8 mouse cellular contexts compared by ENCODE assay signal in genomic region chr9:29409216-29409907, GRCm38 (mm10).
DNase-seq lines count a peak whose midpoint lies in the region; TF ChIP-seq lines count a peak whose summit lies in the region.

No protein-coding gene starts in this region.

- H3K4me3 ChIP-seq in layer of hippocampus, adult 2 months, result no peak overlapping the region
- no peak overlapping the region for H3K4me3 ChIP-seq in lung, adult 2 months (replicated peaks; ENCODE audit: extremely low read depth, low read depth, low read length)

- no peak for TF ChIP-seq POLR2A in lung, adult 2 months (IDR thresholded peaks at IDR 0.05; ENCODE audit: borderline replicate concordance, extremely low read depth, low read depth, low read length)

- H3K4me1 ChIP-seq in lung, adult 2 months (ENCODE audit: control insufficient read depth, insufficient read depth, low read length), result no peaks in the 10 kb centered on the region

- H3K27ac ChIP-seq in layer of hippocampus, adult 2 months, result no peak overlapping the region

- peak; percentile 99 for TF ChIP-seq CTCF in layer of hippocampus, adult 2 months (conservative IDR thresholded peaks at IDR 0.05)
- TF ChIP-seq CTCF in lung, adult 2 months (IDR thresholded peaks at IDR 0.05; ENCODE audit: insufficient read depth, low read length), result peak; percentile 82

- intact Hi-C loops in heart, postnatal 14 days (cut with DNase I), result loop anchor here (2.0 to 10.0 kb wide), 3 partner anchors 175 to 1147 kb away; no protein-coding TSS in a partner anchor

- DNase-seq in layer of hippocampus, adult 2 months (ENCODE audit: low spot score in 2 of 2), result peak in 1 of 2 experiments; percentile 72
- DNase-seq in layer of hippocampus, adult 9-10 months (ENCODE audit: low spot score), result no peak
- peak; percentile 39 for DNase-seq in R1 (ENCODE audit: low read depth, low spot score)
- peak; percentile 83 for DNase-seq in cerebellum, adult 9-10 months
- peak; percentile 53 to 77 for DNase-seq in heart, postnatal 14 days
- peak; percentile 38 for DNase-seq in lung, adult 2 months
- DNase-seq in right cerebral cortex, postnatal 4 days, result peak; percentile 75
- no peak for DNase-seq in thymus, postnatal 14 days

- 56% methylated on average over 8 of the region's 8 CpGs for WGBS in lung, adult 2 months

Comparison
In these comparisons a context has a peak if more than half of its experiments do, and no peak if none do; other contexts are left out.
1. DNase-seq: peak in R1 (single experiment), cerebellum, adult 9-10 months (single experiment), heart, postnatal 14 days (2 of 2), lung, adult 2 months (single experiment) and right cerebral cortex, postnatal 4 days (single experiment); none in layer of hippocampus, adult 9-10 months (single experiment) and thymus, postnatal 14 days (single experiment).